Mouse (Mus musculus) heart, embryonic 14.5 days (tissue): Measurements from ENCODE around the gene Haus3. TPM values are rescaled to one million over a fixed set of nuclear protein-coding genes. Genes with fewer than 3 reads are reported as not detected.

ENCODE experiments used
- ATAC-seq: fragments of 200-750 bp; cut with Nextera tagmentation; 2 replicates; pipeline ENCODE4 v1.8.0; 2017; ENCODE audit warnings: low read depth, moderate TSS enrichment; ENCODE audit not compliant: insufficient number of reproducible peaks, insufficient read depth, low FRiP score
- H3K27ac ChIP-seq, 2 experiments: fragments of 200-500 bp in 1 of 2; fragments of 300-500 bp in 1 of 2; sonication (generic) in 1 of 2; replicated peaks in 1 of 2; 2 replicates each; pipeline ENCODE4 v1.5.1; 2012 to 2014; ENCODE audit warnings: low read depth in 2 of 2, low read length in 2 of 2, control low read depth in 1 of 2, mild to moderate bottlenecking in 1 of 2, mixed read lengths in 1 of 2; ENCODE audit not compliant: control insufficient read depth in 1 of 2, insufficient read depth in 1 of 2
- H3K27me3 ChIP-seq: fragments of 300-500 bp; sonication (generic); 2 replicates; pipeline ENCODE4 v1.6.1; 2014; ENCODE audit warnings: mild to moderate bottlenecking, low read length, control low read depth; ENCODE audit not compliant: control insufficient read depth, insufficient read depth
- H3K36me3 ChIP-seq: fragments of 300-500 bp; sonication (generic); 2 replicates; pipeline ENCODE4 v1.6.1; 2014; ENCODE audit warnings: mild to moderate bottlenecking, control low read depth, low read length, mixed read lengths; ENCODE audit not compliant: control insufficient read depth, insufficient read depth
- H3K4me1 ChIP-seq, 2 experiments: fragments of 200-500 bp in 1 of 2; fragments of 300-500 bp in 1 of 2; sonication (generic) in 1 of 2; 2 replicates each; pipeline ENCODE4 v1.6.1; 2012 to 2014; ENCODE audit warnings: low read length in 2 of 2, control low read depth in 1 of 2, mixed read lengths in 1 of 2; ENCODE audit not compliant: control insufficient read depth in 2 of 2, insufficient read depth in 2 of 2
- H3K4me2 ChIP-seq: fragments of 300-500 bp; sonication (generic); 2 replicates; pipeline ENCODE4 v1.6.1; 2014; ENCODE audit warnings: mild to moderate bottlenecking, low read length
- H3K4me3 ChIP-seq, 2 experiments: fragments of 200-500 bp in 1 of 2; fragments of 300-500 bp in 1 of 2; sonication (generic) in 1 of 2; 2 replicates each; pipeline ENCODE4 v1.5.1; 2012 to 2014; ENCODE audit warnings: low read length in 2 of 2, mild to moderate bottlenecking in 2 of 2, control low read depth in 1 of 2, low read depth in 1 of 2, moderate library complexity in 1 of 2; ENCODE audit not compliant: control insufficient read depth in 1 of 2, insufficient read depth in 1 of 2
- H3K9ac ChIP-seq: fragments of 300-500 bp; sonication (generic); 2 replicates; pipeline ENCODE4 v1.6.1; 2014; ENCODE audit warnings: mild to moderate bottlenecking, low read length
- H3K9me3 ChIP-seq: fragments of 300-500 bp; sonication (generic); 2 replicates; pipeline ENCODE4 v1.6.1; 2016; ENCODE audit warnings: low read length, control low read depth; ENCODE audit not compliant: control insufficient read depth
- WGBS: fragments of 180-500 bp; shearing (Covaris S2); extraction: QIAGEN DNeasy Blood & Tissue Kit; methylation state at CpG from one replicate; pipeline ENCODE4 v1.1.7; 2014; 5-methylcytosine and 5-hydroxymethylcytosine counted together
- polyA plus RNA-seq: library from polyadenylated mRNA; unstranded; fragments of >200 nt; fragmentation: Nextera tagmentation; extraction: Ambion mirVana; gene quantifications from 2 replicates; pipeline ENCODE4 v1.2.1, GENCODE M21; 2014

Haus3 gene
- polyA plus RNA-seq, 1 experiment from 2014 or later: 18.4 TPM

- Histone ChIP-seq H3K4me1 (peaks cover 10 to 25% of the 10 kb centered on the region in 2 experiments), H3K27me3 (no peaks in the 10 kb centered on the region), H3K9ac (no peak overlapping the region), H3K4me3 (no peak overlapping the region), H3K36me3 (no peaks in the 10 kb centered on the region), H3K27ac (no peak overlapping the region), H3K4me2 (no peak overlapping the region), H3K9me3 (no peaks in the 10 kb centered on the region)
- WGBS: 15% methylated on average over 2 of the region's 2 CpGs
- no peak for ATAC-seq
Measured at GRCm38 (mm10) chr5:34205788-34206187, 36.5 kb upstream of the Haus3 start.

GRCm38 (mm10) chr5:34204911-34205310 lies 35.6 kb upstream of the Haus3 start:
- no peak overlapping the region for H3K4me3 ChIP-seq
- H3K9ac ChIP-seq: no peak overlapping the region
- 90% methylated on average over 2 of the region's 2 CpGs for WGBS
- no peak for ATAC-seq
- H3K9me3 ChIP-seq: no peaks in the 10 kb centered on the region
- peaks cover 10 to 25% of the 10 kb centered on the region in 2 experiments for H3K4me1 ChIP-seq
- no peaks in the 10 kb centered on the region for H3K27me3 ChIP-seq
- H3K4me2 ChIP-seq: no peak overlapping the region
- no peak overlapping the region for H3K27ac ChIP-seq
- no peaks in the 10 kb centered on the region for H3K36me3 ChIP-seq

- Histone ChIP-seq H3K4me2 (no peak overlapping the region), H3K4me1 (peaks cover 10 to 25% of the 10 kb centered on the region in 2 experiments), H3K9me3 (no peaks in the 10 kb centered on the region), H3K9ac (no peak overlapping the region), H3K27me3 (no peaks in the 10 kb centered on the region), H3K4me3 (no peak overlapping the region), H3K36me3 (no peaks in the 10 kb centered on the region), H3K27ac (no peak overlapping the region)
- ATAC-seq: no peak
- 36% methylated on average over 4 of the region's 4 CpGs for WGBS
Measured at GRCm38 (mm10) chr5:34202006-34202405, 32.7 kb upstream of the Haus3 start.

- no peak overlapping the region for H3K9ac ChIP-seq
- 50% methylated on average over 2 of the region's 2 CpGs for WGBS
- ATAC-seq: no peak
- H3K4me2 ChIP-seq: no peak overlapping the region
- H3K27me3 ChIP-seq: no peaks in the 10 kb centered on the region
- no peaks in the 10 kb centered on the region for H3K36me3 ChIP-seq
- H3K27ac ChIP-seq: no peak overlapping the region
- no peaks in the 10 kb centered on the region for H3K9me3 ChIP-seq
- peaks cover 10 to 25% of the 10 kb centered on the region in 2 experiments for H3K4me1 ChIP-seq
- no peak overlapping the region for H3K4me3 ChIP-seq
Measured at GRCm38 (mm10) chr5:34201396-34201795, 32.1 kb upstream of the Haus3 start.

- ATAC-seq: no peak
- no peak overlapping the region for H3K27ac ChIP-seq
- H3K36me3 ChIP-seq: no peaks in the 10 kb centered on the region
- 79% methylated on average over 6 of the region's 6 CpGs for WGBS
- H3K9me3 ChIP-seq: no peaks in the 10 kb centered on the region
- H3K27me3 ChIP-seq: no peaks in the 10 kb centered on the region
- H3K4me1 ChIP-seq: peaks cover 7 to 15% of the 10 kb centered on the region in 2 experiments
- no peak overlapping the region for H3K4me2 ChIP-seq
- H3K9ac ChIP-seq: no peak overlapping the region
- H3K4me3 ChIP-seq: no peak overlapping the region
Measured at GRCm38 (mm10) chr5:34198615-34199014, 29.3 kb upstream of the Haus3 start.

- Histone ChIP-seq H3K9me3 (no peaks in the 10 kb centered on the region), H3K27me3 (no peaks in the 10 kb centered on the region), H3K27ac (no peak overlapping the region), H3K4me1 (peaks cover 7 to 14% of the 10 kb centered on the region in 2 experiments), H3K4me2 (no peak overlapping the region), H3K4me3 (no peak overlapping the region), H3K9ac (no peak overlapping the region), H3K36me3 (no peaks in the 10 kb centered on the region)
- no peak for ATAC-seq
- 77% methylated on average over 4 of the region's 4 CpGs for WGBS
Measured at GRCm38 (mm10) chr5:34197243-34197642, 27.9 kb upstream of the Haus3 start.

GRCm38 (mm10) chr5:34196423-34196822 lies 27.1 kb upstream of the Haus3 start:
- no peak overlapping the region for H3K27ac ChIP-seq
- H3K4me2 ChIP-seq: no peak overlapping the region
- H3K4me1 ChIP-seq: peaks cover 2 to 6% of the 10 kb centered on the region in 2 experiments
- no peak overlapping the region for H3K4me3 ChIP-seq
- ATAC-seq: no peak
- no peak overlapping the region for H3K9ac ChIP-seq
- no peaks in the 10 kb centered on the region for H3K27me3 ChIP-seq
- H3K36me3 ChIP-seq: no peaks in the 10 kb centered on the region
- WGBS: 70% methylated on average over 7 of the region's 7 CpGs
- H3K9me3 ChIP-seq: no peaks in the 10 kb centered on the region

- peaks cover 0 to 2% of the 10 kb centered on the region in 2 experiments; a peak in 2 of 4 replicates for H3K4me1 ChIP-seq
- no peaks in the 10 kb centered on the region for H3K27me3 ChIP-seq
- no peak overlapping the region for H3K9ac ChIP-seq
- H3K36me3 ChIP-seq: no peaks in the 10 kb centered on the region
- no peak overlapping the region for H3K4me2 ChIP-seq
- no peaks in the 10 kb centered on the region for H3K9me3 ChIP-seq
- no peak for ATAC-seq
- 88% methylated on average over 12 of the region's 12 CpGs for WGBS
- H3K4me3 ChIP-seq: no peak overlapping the region
- H3K27ac ChIP-seq: no peak overlapping the region
Measured at GRCm38 (mm10) chr5:34195786-34196185, 26.5 kb upstream of the Haus3 start.
